Mouse (Mus musculus): ENCODE measurements around the gene D10Wsu102e. TPM values are rescaled to one million over a fixed set of nuclear protein-coding genes. Genes with fewer than 3 reads are reported as not detected.
A peak's percentile ranks its signal among the peaks of the same experiment; 100 is the strongest.

The D10Wsu102e gene
- total RNA-seq (2015): 0.88 and 1.2 TPM in 2 replicates
- total RNA-seq (2017): 0.87 and 1.0 TPM in 2 replicates

- peak; percentile 93 for ATAC-seq (replicated peaks; ENCODE audit: poor library complexity)
These were observed at the start of gene D10Wsu102e for GRCm38 (mm10) chr10:83359956-83360355. D10Wsu102e (plus strand) TSS chr10:83360221.

DNA sequence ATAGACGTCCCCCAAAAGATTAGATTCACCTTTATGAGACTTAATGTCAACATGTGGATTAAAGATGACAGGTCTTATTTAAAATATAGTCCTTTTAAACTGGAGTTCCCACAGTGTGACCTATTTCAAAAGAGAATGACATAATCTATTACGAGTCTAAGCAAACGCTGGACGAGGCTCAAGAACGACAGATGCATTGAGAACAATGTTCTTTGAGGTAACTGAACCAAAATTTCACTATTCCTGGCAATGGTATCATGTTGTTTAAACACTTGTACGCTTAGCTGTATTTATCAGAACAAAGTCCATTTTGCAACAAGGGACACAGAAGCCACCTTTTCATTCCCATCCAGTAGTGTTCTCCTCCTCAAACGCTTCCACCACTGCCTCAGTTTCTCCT is 49.7 kb upstream of the D10Wsu102e start:
- no peak for ATAC-seq (replicated peaks; ENCODE audit: poor library complexity)

GRCm38 (mm10) chr10:83313033-83313432 is 47.0 kb upstream of the D10Wsu102e start:
- ATAC-seq (replicated peaks; ENCODE audit: poor library complexity): peak; percentile 86

DNA sequence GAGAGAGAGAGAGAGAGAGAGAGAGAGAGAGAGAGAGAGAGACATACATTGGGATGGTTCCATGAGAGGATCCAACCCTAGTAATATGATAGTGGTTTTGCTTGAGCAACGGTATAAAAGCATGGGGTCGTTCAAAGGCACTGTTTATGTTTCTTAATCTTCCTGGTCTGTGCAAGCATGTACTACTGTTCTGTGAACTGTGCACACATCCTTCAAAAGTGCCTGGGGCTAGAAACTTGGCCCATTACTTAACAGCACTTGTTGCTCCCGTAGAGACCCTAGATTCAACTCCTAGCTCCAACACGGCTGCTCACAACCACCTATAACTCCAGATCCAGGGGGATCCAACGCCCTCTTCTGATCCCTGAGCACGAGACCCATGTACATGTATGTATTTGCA is 39.6 kb upstream of the D10Wsu102e start:
- no peak for ATAC-seq (replicated peaks; ENCODE audit: poor library complexity)

GRCm38 (mm10) chr10:83320870-83321269 is 39.2 kb upstream of the D10Wsu102e start:
- no peak for ATAC-seq (replicated peaks; ENCODE audit: poor library complexity)

- peak; percentile 67 for ATAC-seq (replicated peaks; ENCODE audit: poor library complexity)
These were observed 38.5 kb upstream of the D10Wsu102e start for GRCm38 (mm10) chr10:83321528-83321927.

GRCm38 (mm10) chr10:83322551-83323100 is 37.4 kb upstream of the D10Wsu102e start:
- peak; percentile 68 for ATAC-seq (replicated peaks; ENCODE audit: poor library complexity)

DNA sequence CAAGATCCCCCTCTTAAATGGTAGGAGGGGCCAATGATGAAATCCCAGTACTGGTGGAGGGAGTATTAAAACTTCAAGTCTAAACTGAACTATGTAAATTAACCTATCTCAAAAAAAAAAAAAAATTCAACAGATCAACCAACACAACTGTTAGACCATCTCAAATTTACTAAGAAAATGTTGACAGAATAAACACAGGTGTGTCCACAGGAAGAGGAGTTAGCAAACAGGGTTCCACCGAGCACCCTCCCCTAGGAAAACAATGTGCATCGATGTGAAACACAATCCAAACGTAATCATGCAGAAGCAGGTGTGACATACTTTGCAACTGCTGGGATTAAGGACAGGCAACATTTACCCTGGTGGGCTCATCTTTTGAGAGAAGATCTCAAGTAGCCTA is 35.1 kb upstream of the D10Wsu102e start:
- ATAC-seq (replicated peaks; ENCODE audit: poor library complexity): no peak

DNA sequence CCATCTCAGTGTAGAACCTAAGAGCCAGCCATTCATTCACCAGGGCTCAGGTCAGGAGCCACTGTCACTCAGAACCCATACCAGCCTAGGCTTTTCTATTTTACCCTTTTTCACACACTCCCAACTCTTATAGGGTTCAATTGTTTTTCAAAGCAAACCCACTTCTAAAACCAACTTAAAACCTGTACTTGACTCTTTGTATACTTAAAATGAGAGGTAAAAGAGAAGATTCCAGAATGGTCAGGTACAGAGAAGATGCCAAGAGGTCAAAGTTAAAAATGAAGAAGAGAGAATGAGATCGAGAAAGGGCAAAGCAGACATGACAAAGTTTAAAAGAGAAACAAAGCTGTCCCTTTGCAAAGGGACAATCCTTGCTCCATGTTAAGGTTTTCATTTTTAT is 34.1 kb upstream of the D10Wsu102e start:
- ATAC-seq (replicated peaks; ENCODE audit: poor library complexity): no peak

GRCm38 (mm10) chr10:83326648-83327285 is 33.3 kb upstream of the D10Wsu102e start:
- no peak for ATAC-seq (replicated peaks; ENCODE audit: poor library complexity)

DNA sequence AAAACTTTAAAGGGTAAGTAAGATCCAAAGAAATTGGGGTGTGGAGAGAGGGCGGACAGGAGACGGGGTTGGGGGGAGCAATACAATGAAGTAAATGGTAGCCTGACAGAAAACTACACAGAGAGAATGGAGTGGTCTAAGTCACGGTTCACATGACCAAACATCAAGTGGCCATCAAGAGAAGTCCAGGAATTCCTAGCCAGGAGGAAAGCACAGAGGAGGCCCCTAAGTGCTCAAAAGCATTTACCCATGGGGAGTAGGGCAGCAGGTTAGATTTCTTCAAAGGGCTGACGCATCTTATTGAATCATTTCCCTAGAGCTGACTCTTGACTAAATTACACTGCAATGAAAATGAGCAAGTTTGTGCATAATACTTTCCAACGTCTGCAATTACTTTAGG is 31.2 kb upstream of the D10Wsu102e start:
- ATAC-seq (replicated peaks; ENCODE audit: poor library complexity): no peak

DNA sequence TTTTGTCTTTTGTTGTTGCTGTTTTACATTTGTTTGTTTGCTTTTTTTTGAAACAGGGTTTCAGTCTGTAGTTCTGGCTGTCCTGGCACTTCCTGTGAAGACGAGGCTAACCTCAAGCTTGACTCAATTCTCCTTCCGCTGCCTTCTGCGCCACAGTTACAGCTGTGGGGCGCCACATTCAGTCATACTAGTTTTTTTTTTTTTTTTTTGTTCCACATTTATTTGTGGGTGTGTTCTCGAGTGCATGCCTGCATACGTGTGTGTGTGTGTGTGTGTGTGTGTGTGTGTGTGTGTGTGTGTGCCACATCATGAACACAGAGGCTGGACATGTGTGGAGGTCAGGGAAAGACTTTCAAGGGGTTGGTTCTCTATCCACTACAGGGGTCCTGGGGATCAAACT is 29.7 kb upstream of the D10Wsu102e start:
- peak; percentile 84 for ATAC-seq (replicated peaks; ENCODE audit: poor library complexity)

- no peak for ATAC-seq (replicated peaks; ENCODE audit: poor library complexity)
These were observed 28.2 kb upstream of the D10Wsu102e start for GRCm38 (mm10) chr10:83331811-83332210.

DNA sequence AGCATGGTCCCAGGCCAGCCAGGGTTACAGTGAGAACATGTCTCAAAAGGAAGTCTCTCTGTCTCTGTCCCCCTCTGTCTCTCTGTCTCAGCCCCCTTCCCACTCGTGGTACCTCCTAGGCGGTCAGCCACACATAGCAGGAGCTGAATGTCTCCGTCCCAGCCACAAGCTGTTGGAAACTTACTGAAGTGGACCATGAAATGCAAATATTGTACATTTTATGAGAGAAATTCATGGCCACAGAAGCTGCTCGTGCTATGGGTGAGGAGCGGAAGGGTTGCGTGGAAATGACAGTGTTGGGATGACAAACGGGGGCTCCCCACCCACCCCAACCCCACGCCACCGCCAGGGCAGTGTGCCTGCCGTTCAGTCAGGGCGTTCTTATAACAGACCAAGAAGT is 27.4 kb upstream of the D10Wsu102e start:
- no peak for ATAC-seq (replicated peaks; ENCODE audit: poor library complexity)

- no peak for ATAC-seq (replicated peaks; ENCODE audit: poor library complexity)
These were observed 23.7 kb upstream of the D10Wsu102e start for GRCm38 (mm10) chr10:83336336-83336735.

DNA sequence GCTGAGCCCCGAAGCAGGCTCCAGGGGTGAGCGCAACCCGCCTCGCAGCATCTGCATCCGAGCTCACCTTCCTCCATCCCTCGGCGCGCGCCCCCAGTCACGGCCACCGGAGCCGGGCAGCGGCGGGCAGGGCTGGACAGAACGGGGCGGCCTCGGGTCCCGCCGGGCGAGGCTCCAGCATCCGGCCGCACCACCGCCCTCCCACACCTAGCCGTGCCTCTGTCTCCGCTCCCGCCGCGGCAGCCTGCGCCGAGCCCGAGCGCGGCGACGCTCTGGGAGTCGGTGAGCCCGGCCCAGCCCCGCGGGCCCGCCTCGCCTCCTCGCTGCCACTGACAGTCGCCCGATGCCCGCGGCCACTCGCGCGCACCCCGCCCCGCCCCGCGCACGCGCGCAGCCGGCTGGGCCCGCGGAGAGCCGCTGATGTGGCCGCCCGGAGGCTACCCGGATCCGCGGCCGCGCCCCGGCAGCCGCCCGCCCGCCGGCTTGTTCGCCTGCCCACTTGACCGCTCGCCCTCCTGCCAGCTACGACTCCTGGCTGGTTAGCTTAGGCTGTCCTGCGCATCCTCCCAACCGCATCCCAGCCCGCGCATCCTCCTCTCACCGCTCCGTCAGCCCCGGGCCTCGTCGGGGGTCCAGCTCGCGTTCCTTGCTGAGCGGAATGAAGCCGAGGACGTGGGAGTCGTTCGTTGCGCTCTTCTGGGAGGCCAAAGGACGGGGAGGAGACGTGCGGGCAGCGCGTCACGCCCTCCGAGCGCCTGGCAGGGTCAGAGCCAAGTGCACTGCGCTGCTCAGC is 22.7 kb upstream of the D10Wsu102e start, which contains the start of gene Slc41a2:
Gene Slc41a2, minus strand, starts transcription at position 724 of the 793 bp plus-strand sequence.
- peak; percentile 68 for ATAC-seq (replicated peaks; ENCODE audit: poor library complexity)

DNA sequence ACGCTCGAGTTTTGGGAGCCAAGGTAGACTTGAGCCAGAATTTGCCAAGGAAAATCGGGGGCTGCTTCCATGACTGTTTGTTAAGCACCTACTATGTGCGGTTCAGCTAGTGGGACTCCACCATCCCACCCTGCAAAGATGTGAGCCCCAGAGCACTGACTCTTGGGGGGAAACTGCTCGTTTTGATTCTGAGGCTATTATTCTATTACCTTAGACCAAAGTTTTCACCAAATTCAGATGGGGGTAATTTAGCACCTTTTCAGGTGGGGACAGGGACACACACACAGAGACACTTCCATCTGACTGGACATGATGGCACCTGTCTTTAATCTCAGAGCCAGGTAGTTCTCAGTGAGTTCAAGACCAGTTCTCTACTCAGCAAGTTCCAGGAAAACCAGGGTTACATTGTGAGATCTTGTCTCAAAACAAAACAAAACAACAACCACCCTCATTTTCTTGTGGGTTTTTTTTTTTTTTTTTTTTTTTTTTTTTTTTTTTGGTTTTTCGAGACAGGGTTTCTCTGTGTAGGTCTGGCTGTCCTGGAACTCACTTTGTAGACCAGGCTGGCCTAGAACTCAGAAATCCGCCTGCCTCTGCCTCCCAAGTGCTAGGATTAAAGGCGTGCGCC is 21.9 kb upstream of the D10Wsu102e start:
- ATAC-seq (replicated peaks; ENCODE audit: poor library complexity): no peak

GRCm38 (mm10) chr10:83341226-83341625 is 18.8 kb upstream of the D10Wsu102e start:
- no peak for ATAC-seq (replicated peaks; ENCODE audit: poor library complexity)

DNA sequence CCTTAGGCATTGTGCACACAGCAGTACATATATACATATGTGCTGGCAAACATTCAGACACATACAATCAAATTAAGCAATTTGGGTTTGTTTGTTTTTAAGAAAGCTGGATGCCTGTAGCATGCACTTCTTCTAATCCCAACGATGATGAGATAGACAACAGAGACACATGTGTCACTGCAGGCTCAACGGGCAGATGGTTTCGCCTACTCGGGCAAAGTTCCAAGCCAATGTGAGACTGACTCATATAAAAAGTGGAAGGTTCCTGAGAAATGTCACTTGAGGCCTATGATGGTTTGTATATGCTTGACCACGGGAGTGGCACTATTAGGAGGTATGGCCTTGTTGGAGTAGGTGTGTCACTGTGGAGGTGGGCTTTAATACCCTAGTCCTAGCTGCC is 16.9 kb upstream of the D10Wsu102e start:
- 0 out of 2 replicates have a peak, but pooled peaks have one; percentile 39 for ATAC-seq (replicated peaks; ENCODE audit: poor library complexity)

GRCm38 (mm10) chr10:83343828-83344685 is 16.0 kb upstream of the D10Wsu102e start:
- ATAC-seq (replicated peaks; ENCODE audit: poor library complexity): peak; percentile 46

Data from megakaryocyte progenitor cell, adult 5-6 weeks (primary cell).